Mouse (Mus musculus) kidney, postnatal 36 days (tissue): ENCODE data around the gene Ttll13.

Experiments
- DNase-seq, 2 experiments: peaks; one replicate each; pipeline ENCODE4 v3.0.0; 2021 to 2022; ENCODE audit warnings: mixed read lengths in 2 of 2

Ttll13 gene

DNA sequence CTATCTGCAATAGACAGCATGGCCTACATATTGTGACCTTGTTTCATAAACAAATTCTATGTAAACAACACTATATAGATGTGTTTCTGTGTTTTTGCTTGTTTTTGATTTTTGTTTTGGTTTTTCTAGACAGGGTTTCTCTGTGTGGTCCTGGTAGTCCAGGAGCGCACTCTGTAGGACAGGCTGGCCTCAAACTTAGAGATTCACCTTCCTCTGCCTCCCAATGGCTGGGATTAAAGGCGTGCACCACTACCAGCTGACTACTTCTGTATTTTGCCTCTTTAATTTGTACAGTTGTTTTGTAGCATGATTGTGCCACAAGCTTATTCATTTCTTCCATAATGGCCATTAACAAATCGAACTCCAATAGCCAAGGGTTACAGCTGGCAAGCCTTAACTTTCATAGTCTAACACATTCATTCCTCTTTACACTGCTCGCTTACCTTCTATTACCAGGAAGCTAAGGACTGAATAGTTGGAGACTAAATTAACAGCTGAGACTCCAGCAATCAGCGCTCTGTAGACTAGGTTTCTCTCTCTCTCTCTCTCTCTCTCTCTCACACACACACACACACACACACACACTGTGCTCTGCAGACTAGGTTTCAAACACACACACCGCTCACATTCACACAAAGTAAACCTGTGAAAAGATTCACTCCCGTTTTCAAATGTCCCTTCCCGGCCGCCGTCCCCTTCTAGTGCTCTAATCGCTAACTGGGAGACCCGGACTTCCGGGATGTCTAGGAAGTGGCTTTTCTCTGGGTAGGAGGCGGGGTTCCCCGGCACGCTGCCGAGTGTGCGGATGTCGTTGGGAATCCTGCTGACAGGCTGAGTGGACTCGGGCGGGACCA lies 22.9 kb downstream of the Ttll13 start, which contains the start of gene Vps33b:
Vps33b (plus strand) TSS at position 753 of the 854 bp plus-strand sequence.
- DNase-seq: peak; percentile 99

DNA sequence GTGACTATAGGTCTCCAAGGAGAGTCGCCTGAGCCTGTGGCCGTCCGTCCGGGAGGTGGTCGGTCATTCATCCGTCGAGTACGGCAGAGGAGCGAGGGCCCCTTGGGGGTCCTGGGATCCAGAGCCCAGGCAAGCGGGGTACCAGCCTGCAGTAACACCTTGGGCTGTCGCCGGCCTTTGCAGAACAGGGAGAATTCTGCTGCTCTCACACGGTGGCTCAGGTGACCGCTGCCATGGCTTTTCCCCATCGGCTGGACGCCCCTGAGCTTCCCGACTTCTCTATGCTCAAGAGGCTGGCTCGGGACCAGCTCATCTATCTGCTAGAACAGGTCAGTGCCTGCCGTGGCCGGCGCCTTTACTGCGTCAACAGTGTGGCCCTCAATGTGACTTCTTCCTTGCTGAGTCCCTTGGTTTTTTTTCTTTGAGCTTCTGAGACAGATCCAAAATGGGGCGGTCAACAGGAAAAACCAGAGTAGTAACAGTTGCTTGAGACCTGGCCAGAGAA lies 23.6 kb downstream of the Ttll13 start:
- peak; percentile 55 to 68 for DNase-seq

DNA sequence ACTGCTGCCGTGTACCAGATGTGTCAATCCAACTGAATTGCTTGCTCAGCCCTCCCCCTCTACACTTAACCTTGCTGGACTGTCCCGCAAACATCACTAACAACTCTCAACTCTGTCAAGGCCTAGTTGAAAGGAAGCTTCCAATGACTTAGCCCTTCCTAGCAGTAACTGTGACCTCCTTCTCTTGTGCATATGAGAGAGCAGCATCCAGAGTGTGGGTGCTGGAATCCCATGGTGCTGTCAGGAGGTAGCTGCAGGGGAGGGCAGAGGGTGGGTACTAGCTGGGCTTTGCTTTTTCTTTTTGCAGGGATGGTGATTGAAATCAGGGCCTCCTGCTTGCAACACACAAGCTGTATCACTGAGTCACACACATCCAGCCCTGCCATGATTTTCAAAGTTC lies 27.3 kb downstream of the Ttll13 start:
- DNase-seq: no peak

DNA sequence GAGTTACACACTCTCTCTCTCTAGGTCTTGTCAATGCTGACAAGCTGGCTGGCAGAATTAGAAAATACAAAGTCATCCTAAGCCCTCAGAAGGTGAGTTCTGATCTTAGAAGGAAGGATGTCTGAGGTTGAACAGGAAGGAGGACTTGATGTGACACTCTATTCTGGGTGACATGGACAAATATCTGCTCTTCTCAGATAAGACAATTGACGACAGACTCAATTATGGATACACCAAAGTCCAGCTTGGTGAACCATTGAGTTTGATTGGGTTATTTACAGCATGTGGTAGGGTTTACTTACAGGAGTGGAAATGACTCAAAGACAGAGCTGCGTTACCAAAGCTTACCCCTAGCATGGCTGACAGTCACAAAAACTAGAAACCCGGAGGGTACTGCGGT lies 30.2 kb downstream of the Ttll13 start:
- no peak for DNase-seq

DNA sequence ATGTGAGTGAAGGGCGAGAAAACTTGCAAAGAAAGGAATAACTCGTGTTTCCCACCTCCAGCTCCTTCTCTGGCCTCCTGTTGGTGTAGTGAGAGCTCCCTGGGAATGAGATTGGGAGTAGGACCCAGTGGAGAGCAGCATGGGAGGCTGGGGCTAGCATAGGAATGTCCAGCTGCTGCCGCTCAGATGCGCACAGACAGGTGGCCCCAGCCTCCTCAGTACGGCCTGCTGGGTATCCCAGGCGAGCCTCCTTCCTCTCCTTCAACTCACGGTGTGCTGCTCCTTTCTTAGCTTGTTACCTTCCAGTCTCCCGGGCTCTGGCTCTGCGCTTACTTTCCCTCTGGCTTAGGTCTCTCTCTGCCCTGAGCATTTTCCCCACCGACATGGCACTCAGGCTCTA lies 33.9 kb downstream of the Ttll13 start:
- DNase-seq: no peak

DNA sequence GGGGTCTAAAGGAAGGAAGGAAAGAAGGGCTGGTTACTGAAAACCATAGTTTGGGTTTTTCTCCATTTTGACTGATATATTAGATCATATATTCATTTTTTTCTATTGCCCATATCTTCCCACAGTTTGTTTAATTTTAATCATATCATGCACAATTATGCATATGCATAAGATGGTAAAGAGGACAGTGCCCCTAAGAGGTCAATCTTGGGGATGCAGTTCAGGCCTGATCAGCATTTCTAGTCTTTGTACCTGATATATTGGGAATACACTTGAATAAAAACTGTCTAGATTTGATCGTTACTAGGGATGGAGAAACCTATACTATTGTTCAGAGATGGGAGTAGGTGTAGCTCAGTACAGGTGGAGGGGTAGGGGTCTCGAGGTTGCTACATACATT lies 34.8 kb downstream of the Ttll13 start:
- DNase-seq: no peak

DNA sequence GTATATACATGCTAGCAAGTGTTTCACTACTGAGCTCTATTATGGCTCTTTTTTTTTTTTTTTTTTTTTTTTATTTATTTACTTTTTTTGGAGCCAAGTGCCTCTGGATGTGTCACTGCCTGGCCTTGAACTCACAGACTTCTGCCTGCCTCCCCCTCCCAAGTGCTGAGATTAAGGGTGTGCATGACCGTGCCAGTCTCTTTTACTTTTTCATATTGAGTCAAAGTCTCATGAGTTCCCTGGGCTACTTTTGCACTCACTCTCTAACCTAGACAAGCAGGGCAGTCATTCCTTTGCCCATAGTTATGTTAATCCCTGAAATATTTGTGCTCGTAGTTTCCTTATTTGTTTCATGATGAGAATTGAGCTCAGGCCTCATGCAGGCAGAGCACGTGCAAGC lies 35.5 kb downstream of the Ttll13 start:
- no peak for DNase-seq

DNA sequence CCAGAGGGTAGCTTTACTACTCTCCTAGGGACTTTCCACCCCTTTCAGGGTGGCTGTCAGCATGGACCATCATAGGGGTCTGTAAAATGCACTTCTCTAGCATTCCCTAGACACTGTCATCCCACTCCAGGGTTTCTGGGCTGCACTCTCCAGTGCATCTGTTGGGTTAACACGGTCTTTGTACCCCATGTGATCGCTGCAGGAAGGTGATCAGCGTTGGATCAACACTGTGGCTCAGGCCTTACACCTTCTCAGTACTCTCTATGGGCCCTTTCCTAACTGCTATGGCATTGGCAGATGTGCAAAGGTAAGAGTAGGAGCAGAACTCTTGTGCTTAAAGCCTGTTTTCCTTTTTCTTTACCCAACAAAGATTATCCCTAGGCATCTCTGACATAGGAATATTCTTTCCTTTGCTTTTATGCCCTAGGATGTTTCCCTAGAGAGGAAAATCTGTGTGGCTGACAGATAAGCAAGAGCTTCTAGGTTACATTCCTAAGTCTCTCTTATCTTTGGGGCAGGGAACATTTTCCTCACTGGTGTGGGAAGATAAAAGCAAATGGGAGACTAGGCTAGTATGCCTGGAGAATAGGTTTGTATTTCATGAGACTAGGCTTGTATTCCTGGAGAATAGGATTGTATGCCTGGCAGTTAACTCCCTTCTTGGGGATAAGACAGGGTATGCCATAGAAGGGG lies 37.2 kb downstream of the Ttll13 start:
- no peak for DNase-seq

DNA sequence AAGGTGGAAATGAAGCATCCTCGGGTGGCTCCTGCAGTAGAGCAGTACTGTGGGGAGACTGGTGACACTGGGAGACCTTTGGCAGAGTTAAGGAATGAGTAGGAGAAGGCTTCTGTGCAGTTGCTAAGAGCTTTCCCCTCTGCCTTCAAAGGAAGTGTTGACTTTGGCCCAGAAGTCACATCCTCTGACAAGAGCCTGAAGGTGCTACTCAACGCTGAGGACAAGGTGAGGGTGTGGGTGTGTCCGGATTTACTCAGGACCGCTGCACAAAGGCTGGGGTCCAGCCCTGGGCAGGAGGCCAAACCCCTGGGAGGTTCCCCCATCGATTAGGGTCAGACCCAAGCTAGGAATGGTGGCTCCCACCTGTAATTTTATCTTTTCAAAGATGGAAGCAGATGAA lies 38.2 kb downstream of the Ttll13 start:
- no peak for DNase-seq

DNA sequence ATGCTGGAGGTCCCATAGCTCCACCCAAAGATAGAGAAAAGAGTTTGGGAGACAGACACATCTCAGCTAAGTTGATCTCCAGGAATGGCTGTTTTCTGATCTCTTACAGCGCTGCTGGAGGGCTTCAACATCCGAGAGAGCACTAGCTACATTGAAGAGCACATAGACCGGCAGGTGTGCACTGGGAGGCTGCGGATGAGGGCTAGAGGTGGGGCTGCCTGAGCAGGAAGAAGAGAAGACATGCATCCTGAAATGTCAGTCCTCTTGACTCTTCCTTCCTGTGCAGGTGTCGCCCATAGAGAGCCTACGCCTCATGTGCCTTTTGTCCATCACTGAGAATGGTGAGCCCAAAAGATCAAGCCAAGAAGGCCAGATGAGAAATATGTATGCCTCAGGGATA lies 39.5 kb downstream of the Ttll13 start:
- no peak for DNase-seq

DNA sequence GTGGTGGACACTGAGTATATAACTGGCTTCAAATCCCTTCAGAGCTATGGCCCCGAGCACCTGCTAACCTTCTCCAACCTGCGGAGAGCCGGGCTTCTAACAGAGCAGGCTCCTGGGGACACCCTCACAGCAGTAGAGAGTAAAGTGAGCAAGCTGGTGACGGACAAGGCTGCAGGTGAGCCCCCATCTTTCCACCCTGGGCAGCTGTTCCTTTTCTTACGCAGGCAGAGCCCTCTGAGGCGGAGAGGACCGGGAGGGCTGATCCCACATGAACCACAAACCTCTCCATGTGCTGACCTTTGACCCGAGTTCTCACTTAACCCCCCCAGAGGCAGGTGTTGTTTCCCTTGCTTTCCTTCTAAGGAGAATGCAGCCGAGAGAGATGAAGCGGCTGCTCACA lies 41.6 kb downstream of the Ttll13 start:
- DNase-seq: no peak

DNA sequence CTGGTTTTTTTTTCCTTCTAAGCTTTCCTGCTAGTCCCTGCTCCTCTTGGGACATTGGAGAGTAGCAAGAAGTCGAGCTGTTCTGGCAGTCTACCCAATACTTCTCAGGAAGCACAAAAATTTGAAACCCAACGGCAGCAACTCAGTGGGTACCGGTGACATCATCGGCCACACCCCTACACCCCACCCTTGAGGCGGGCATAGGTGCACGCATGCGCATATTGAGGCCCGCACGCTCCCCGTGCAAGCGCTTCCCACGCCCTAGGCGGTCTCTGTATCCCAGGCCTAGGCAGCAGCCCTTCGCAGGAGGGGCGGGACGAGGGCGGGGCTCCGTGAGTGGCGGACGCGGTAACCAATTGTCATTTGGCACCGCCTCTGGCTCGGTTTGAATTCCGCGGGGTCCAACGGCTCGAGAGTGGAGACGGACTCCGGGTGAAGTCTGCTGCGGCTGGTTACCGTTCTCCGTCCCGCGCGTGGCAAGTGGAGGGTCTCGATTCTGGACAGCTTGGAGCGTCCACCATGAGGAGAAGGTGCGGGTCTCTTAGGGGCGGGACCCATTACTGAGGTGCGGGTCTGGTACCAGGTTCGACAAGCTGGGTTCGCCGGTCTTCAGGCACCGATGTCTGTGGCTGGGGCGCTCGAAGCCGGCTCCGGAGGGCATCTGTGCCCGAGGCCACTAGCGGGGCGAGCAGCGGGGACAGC lies 48.0 kb downstream of the Ttll13 start, which contains the start of gene Prc1:
Prc1 (plus strand) TSS at position 389 of the 702 bp plus-strand sequence.
- DNase-seq: peak; percentile 97 to 98

DNA sequence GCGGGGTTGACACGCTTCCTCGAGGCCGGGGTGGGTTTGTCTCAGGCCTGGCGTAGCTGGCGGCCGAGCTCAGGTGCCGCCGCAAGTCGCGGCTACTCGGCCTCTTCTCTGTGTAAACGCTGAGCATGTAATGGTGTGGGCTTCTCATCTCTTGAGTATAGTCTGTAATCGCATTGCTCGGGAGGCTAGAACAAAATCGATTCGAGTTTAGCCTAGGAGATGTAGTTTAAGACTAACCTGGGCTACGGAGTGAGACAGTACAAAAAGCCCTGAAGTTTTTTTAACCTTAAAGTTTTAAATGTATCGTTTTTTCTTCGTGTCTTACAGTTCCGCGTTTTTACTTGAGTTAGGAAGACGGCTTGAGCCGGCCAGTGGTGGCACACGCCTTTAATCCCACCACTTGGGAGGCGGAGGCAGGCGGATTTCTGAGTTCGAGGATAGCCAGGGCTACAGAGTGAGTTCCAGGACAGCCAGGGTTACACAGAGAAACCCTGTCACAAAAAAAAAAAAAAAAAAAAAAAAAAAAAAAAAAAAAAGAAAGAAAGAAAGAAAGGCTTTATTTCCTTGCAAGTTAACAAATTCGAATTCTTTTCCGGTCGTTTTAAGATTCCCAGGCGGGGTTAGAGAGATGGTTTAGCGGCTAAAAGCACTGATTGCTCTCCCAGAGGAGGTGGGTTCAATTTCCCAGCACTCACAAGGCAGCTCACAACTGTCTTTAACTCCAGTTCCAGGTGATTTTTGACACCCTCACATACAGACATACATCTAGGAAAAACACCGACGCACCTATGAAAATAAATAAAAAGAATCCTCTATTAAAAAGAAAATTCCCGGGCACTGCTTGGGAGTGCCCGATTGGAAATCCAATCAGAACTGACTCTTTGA lies 48.8 kb downstream of the Ttll13 start:
- no peak for DNase-seq

DNA sequence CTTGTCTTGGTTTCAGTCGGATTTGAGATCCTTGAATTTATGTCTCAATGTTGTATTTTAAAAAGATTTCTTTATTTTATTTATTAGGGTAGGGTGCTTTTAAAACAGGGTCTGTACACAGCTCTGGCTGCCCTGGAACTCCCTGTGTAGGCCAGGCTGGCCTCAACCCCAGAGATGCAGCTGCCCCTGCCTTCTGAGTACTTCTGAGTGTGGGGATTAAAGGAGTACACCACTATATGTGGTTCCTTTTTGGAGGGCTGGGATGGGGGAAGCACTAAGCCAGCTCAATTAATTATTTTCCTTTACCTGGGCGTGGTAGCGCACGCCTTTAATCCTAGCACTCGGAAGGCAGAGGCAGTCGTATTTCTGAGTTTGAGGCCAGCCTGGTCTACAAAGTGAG lies 50.3 kb downstream of the Ttll13 start:
- DNase-seq: no peak

DNA sequence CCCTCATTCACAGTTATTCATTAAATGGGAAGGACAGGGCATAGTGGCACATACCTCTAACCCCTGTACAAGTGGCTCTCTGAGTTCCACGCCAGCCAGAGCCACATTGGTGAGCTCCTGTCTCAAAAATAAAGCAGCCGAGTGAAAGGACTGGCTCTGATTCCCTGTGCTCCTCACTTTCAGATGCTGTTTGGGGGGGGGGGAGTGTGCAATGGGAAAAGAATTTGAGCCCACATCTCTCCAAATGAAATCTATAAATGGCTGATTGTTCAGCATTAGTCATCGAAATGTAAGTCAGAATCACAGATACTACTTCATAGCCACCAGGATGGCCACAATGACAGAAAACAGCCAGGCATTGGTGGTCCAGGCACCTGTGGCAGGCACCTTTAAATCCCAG lies 50.9 kb downstream of the Ttll13 start:
- DNase-seq: no peak

DNA sequence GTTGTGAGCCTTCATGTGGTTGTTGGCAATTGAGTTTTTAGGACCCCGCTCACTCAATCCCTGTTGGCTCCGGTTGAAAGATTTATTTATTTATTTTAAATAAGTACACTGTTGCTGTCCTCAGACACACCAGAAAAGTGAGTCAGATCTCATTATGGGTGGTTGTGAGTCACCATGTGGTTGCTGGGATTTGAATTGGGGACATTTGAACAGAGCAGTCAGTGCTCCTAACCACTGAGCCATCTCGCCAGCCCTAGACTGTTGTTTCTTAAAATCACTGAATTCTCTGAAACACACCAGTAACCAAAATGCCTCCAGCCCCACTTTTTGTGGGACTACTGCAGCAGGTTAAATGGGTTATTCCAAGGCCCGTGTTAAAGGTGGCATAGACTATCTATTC lies 52.6 kb downstream of the Ttll13 start:
- DNase-seq: no peak

DNA sequence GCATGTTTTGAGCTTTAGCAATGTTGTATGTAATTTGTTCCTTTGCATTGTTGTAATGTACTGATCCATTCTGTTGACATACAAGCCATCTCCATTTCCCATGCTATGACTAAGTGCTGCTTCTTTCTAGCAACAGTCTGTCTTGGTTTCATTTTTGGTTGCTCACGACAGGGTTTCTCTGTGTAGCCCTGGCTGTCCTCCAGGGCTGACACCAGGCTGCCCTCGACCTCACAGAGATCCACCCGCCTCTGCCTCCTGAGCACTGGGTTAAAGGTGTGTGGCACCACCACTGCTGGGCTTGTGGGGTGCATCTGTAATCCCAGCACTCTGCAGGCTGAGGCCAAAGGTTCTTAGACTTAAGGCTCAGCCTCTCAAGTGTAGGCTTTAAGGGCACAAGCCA lies 53.4 kb downstream of the Ttll13 start:
- no peak for DNase-seq

DNA sequence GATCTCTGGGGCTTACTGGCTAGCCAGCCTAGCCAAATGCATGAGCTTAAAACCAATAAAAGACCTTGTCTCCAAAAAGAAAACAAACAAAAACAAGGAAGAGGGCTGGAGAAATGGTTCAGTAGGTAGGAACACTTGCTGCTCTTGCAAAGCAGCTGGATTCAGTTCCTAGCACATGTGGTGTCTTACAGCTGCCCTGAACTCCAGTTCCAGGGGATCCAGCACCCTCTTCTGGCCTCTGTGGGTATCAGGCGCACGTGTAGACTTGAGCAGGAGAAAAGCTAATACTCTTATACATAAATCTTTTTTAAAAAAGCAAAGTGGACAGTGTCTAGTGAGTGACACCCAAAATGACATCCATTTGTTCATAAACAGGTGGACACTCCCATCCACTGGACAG lies 55.3 kb downstream of the Ttll13 start:
- no peak for DNase-seq

DNA sequence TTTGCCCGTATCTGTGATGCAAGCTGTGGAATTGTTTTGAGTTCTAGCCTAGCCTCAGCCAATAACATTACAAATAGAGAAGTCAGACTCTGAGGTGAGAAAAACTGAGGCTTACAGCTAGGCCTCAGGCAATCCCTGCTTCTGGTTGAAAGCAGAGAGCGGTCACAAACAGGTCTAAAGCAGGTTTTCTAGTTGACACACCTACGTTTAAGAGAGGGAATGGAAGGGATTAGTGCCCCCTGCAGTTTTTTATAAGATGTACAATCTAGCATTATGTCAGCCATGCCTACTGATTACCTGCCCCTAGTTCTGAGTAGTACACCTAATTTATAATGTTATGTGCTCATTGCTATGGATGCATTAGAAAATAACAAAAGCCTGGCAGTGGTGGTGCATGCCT lies 61.6 kb downstream of the Ttll13 start:
- DNase-seq: no peak
